Mouse (Mus musculus) erythroblast, embryonic 14.5 days (primary cell): ENCODE data around the gene Pdss2.

ENCODE experiments used
- GATA1 ChIP-seq: IDR thresholded peaks from 2 replicates; pipeline ENCODE4 v1.6.1; 2012; ENCODE audit warnings: low read length, inconsistent platforms, mixed read lengths
- TAL1 ChIP-seq: IDR thresholded peaks from 3 replicates; pipeline ENCODE4 v1.6.1; 2012; ENCODE audit warnings: low read length, inconsistent platforms, mixed read lengths

GRCm38 (mm10) chr10:43406885-43407284, 185.6 kb downstream of the Pdss2 start:
- TF ChIP-seq TAL1 (no peak), GATA1 (no peak)
